Mouse (Mus musculus) kidney, postnatal 36 days (tissue): ENCODE results near the gene Nkain2.

ENCODE experiments used
- DNase-seq, 2 experiments: peaks; one replicate each; pipeline ENCODE4 v3.0.0; 2021 to 2022; ENCODE audit warnings: mixed read lengths in 2 of 2

The Nkain2 gene

DNA sequence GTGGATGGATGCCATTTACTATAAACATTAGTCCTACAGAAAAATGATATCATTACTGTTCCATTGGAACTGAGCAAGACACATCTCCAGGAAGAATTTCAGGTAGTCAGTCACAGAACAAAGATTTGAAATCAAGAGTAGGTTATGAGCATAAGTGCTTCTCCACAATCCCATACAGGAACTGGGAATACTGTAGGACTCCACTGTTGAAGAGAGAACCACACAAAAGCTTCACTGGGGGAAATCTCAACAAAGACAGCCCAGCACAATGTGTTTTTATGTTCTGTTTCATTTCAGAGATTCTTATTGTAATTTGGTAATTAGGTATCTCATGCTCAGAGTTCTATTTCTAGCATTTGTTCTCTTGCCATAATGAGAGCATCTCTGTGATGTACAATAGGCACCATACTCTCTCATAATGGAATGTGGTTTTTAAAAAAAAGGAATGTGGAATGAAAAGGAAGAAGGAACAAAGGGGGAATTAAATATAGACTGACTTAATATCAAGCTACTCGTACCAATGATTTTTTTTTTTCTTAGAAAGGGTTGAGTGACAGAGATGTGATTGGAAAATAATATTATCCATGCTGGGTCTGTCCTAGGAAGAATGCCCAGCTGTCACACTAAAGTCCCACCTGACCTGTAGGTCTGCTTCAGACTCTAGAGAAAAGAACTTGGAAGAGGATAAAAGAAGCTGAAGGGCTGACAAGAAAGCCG is 313.5 kb downstream of the Nkain2 start:
- DNase-seq = no peak

DNA sequence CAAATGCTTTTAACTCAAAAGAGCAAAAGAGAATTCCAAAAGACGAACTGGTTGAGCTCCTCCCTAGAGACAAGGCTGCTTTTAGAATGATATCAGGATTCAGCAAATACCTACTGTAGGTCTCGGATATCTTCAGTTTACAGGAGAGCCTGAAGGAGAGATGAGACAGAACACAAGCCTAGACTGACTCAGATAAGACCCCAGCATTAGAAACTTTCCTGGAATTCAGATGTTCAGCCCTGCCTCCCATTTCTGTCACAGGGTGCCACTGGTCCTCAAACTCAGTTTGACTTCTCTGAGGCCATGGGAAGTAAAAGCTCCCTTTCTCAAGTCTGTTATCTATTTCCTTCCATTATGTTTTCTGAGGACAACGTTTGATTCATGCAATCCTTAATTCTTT is 332.6 kb downstream of the Nkain2 start:
- DNase-seq = no peak

DNA sequence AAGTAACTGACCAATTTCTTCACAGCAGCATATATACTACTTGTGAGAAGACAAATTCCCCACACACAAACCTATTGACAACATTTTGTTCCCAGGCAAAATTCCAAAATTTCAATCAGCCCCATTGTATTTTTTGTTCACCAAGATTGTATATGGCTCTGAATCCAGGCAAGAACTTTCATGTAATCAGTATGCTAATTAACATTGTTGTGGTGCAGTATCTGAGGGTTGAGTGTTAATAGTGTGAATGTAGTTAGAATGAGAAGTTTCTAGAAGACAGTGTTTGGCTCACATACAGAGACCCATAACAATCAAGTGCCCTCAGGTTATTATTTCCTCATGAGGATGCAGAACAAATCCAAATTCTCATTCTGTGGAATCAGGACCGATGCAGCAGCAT is 354.2 kb downstream of the Nkain2 start:
- DNase-seq = no peak

DNA sequence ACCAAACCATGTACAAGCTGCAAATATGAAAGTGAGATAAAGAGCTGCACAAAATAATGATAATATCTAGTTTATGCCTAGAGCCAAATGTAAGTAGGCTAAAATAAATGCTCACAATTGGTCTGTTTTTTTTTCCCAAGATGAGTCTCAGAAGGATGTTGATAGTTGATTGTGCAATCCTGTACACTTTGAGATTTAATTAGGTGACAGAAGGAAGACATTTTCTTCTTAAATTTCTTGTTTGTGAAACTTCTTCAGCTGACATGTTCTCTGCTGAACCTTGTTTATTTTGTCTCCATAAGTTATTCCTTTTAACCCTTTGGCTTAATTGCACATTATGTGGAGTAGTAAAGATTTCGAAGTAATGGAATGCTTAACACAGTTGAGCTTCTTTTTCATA is 379.4 kb downstream of the Nkain2 start:
- DNase-seq = no peak

DNA sequence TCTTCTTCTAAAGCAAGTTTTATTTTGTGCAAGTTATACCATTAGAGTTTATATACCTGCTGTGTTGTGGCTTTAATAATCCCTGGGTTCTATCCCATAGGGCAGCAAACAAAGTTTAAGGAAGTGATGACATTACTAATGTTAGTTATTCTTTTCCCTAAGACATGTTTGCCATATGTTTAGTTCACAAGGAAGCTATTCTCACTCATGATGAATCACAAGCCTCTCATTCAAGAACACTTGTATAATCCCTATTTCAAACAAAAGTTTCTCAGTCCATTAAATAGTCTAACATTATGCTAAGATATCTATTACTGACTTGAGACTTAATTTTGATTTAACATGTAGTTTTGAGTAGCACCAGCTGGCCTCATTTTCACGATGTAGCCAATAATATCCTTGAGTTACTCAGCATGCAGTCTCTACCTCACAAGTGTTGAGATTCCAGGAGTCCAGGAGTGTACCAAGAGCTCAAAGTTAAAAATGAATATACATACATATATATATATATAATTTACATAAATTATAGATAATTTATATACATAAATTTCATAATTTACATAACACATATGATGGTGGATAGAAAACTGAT is 395.6 kb downstream of the Nkain2 start:
- no peak for DNase-seq

DNA sequence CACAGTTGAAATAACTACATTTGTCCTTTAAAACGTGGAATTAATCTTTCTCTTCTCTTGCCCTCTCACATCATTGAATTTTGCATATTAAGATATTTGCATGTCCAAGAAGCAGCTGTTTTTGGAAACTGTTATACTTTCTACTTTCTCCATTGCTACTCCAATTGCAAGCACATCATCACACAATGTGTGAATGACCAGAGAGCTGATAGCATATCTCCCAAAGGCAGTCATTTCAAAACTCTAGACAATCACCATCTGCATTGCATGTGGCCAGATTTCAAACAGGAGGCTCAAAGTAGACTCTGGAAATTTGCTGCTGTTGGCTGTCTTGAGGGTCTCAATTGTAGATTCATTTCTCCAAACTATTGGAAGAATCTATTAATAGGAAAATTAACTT is 396.7 kb downstream of the Nkain2 start:
- DNase-seq = no peak

DNA sequence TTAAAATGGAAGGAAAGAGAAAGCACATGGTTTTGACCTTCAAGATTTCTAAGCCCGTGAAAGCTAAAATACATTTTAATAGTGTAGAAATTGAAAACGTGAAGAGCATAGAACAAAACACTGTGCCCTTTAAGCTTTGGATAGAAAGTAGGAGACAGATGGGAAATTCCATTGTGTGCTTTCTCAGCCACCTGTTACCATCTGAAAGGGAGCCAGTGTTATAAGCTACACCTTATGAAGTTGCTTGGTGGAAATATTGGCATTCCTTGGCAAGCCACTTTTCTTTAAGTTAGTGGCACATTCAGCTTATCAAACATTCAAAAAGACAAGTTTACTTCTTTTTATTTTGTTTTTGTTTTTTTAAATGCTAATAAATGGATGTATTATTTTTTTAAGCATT is 427.5 kb downstream of the Nkain2 start:
- DNase-seq = no peak

DNA sequence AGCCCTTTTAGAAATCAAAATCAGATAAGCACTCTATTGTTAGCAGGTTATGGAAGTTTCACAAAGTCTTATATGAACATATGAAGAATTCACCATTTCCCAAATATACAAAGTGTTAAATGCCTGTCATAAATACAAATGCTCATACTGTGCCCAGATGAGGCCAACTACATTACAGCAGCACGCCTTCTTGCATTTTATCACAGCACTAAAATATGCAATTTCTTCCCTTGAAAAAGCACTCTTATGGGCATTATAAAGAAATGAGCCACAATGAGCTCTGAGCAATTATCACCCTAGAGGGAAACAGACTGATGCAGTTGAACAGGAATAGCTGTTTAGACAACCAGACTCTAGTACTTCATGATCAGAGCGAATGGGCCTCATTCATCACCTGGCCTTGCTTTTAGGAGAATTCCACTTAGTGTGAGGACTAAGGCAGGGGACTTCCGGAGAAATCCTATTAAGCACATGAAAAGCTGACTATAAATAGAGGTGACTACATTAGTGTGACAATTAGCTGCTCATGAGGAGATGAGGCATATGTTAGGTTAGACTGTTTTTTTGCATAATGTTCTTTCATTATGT is 450.2 kb downstream of the Nkain2 start:
- no peak for DNase-seq

DNA sequence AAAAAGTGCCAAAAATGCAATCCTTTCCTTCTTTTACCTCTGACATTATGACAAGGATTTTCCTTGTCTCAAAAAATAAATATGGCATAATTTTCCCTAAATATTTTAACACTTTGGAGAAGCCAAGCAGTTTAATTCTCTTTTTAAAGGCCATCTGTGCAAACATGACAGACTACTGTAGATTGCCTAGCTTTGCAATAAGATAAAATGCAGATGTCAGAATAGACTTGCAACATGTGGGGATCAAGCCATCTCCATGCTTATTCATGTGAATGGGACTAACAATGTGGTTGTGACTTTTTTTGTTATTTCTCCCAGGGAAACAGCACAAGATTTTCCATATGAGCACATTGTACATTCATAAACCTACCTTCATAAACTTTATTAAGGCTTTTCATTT is 476.0 kb downstream of the Nkain2 start:
- DNase-seq = no peak

DNA sequence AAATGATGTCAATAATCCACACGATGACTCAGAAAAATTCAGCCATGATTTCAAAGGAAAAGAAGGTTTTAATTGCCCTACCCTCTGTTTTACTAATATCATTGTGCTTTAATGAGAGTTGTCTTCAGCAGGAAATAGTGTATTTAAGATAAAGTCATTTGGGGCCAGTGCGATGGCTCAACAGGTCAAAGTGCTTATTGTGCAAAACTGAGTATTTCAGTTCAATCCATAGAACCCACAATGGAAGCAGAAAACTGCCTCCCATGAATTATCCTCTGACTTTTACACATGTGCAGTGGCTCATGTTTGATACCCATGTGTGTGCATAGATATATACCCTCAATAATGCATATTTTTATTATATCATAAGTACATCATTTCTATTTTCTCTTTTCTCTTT is 478.9 kb downstream of the Nkain2 start:
- DNase-seq = no peak

DNA sequence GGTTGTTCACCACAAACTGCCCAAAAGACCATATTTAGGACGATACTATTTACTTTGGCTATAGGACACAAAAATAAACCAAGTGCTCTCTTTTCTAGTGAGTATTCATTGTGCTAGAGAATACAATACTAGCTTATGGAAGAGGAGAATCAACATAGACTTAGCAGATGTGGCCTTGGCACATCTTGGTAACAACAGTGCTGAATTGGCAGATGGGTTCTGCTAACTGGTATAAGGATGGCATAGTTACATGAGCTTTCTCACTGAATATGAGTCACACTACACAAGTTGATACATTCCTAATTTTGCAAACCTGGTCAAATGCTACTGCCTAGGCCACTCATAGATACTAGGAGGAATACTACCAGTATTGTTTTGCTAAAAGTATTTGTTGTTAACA is 489.3 kb downstream of the Nkain2 start:
- DNase-seq = no peak

DNA sequence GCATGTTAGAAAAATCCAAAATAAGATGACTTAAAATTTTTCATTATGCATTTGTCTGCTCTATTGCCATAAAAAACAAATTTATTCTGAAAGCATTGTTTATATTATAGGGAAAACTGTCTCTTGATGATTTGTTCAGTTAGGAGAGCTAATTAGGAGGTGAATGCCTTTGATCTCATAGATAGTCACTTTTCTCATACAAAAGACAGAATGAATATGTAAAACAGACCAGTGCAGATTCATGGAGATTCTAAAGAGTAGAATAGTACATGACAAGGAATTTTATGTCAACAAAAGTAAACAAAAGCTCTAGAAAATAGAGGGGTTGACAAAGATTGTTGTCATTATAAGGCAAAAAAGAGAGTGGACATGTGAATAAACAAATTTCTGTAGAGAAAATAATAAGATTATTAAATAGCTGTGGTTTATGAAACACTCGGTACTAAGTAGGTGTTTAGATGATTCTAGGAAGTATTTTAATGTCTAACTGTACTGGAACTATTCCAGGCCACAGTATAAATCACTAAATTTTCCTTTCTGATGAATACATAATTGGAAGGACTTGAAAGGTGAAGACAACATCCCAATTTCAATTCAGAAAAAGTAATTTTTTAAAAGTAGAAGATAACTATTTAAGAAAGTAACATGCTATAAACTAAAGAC is 496.3 kb downstream of the Nkain2 start:
- DNase-seq = no peak

DNA sequence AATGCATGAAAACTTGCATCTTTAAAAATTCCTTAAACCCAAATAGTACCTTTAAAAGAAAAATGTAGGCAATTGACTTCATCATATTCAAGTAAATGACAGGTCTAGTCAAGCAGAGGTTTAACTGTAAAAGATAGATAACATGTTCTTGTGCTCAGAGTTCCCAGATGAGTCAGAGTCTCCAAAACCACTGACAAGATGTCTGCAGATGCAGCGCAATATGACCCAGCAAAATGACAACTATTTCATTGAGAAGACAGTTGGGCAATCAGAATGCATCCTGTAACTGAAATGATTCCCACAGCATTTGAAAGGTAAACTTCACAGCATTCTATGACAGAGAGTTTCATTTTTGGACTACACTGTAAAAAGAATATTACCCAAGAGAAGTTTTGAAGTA is 496.9 kb downstream of the Nkain2 start:
- DNase-seq = no peak

DNA sequence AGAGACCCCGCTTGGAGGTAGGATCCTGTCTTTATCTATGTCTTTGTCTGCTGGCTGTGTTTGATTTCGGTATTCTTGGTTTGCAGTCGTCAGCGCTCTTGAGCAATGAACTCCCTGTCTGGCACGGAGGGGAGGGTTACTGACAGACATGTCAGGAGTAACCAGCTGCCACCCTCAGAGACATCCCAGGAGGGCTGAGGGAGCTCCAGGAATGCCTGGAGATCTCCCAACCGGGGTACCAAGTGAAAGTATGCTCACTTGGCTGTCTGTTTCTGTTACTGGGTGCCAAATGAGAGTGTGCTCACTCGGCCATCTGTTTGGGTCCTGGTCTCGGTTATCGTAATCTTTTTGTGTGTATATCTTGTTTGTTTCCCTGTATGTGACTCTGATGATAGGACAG is 577.5 kb downstream of the Nkain2 start:
- DNase-seq = no peak

DNA sequence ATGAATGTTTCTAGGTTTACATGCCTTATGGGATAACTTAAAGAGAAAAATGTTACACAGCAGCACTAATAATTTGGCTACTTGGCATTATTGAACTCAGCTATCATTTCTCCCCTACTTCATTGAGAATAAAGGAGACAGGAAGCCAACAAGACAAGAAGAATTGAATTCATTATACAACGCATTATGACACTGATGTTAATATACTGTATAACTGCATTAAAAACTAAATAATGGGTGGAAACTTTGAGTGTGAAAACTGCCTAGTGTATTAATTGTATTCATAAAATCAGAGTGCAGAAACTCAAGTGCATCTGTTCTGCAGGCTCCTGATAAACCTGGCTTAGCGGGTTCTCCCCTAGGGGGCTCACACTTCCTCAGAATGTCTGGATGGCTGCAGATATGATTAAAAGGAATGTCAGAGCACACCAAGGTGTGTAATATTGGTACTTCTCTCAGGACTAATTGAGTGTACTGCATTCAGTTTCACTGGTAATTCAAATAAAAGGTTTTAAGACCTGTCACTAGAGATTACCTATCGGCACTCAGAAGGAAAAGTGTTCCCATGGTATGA is 589.2 kb downstream of the Nkain2 start:
- no peak for DNase-seq

DNA sequence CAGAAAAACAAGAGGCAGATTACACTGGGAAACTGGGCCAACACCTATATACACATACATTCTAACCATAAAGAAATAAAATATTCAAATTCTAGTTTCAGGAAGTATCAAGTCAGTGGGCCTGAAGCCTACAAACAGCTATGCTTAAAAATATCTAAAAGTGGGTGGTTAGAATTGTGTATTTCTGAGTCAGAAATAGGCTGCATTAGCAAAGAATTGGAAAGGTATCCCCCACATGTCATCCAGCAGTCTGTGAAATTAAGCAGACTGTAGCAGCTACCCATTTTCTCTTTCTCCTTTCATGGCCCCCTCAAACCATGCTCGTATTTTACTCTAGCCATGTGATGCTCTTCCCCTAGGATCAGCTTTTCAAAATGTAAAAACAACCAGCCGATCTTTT is 599.8 kb downstream of the Nkain2 start:
- DNase-seq = no peak

DNA sequence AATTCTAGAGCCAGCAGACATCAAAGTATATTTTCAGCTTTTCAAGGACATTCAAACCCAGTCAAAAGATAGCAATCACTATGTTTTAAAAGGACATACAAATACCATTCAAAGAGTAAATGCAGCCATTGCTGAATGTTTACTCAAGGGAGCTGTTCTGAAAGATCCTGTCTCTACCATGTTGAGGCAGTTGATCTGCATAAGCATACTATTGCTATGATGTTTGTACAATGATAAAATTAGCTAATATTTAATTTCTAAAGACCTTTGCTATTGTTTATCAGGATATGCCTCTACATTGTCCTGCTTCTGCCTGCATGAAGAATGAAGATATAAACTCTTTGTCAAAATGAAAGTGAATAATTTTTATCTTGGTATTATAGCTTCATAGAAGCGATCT is 606.6 kb downstream of the Nkain2 start:
- DNase-seq = no peak

DNA sequence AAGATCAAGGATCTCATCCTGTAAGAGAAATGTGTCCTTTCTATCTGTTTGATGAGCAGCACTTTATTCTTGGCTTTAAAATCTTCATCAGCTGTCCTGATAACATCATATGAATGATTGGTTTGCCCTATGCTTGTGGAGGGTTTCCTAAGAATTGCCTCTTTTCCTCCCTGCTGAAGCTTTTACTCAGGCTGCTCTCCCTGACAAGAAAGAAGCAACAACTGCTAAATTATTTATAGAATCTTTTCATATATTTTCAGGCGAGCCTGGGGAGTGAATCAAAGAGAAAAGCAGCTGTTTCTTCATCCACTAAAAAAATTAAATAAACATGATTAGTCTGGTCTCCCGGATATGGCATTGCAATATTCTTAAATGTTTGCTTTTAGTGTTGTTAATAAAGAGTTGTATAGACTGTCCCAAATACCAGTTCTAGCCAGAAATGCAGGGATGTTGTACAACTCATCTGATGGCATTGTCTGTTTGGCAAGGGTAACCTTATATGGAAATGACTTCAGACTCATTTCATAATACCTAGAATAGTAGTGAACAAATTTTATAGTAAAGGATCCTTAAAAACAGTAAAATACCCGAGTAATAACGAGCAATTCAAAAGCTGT is 646.9 kb downstream of the Nkain2 start:
- no peak for DNase-seq

DNA sequence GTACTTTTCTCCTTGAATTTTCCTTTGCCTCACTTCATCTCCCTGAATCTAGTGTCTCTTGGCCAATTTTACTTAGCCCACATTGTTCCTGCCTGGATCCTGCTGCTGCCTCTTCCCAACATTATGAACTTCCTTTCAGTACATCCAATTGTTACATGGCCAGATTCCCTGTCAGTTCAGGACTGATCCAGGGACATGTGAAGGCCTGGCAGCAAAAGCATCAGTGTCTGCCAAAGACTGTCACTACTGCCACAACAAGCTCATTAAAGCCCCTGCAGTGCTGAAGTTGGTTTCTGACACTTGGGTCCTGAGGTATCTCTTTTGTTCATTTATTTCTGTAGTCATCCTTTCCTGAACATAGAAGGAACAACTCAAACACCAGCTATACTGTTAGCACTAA is 649.1 kb downstream of the Nkain2 start:
- no peak for DNase-seq

DNA sequence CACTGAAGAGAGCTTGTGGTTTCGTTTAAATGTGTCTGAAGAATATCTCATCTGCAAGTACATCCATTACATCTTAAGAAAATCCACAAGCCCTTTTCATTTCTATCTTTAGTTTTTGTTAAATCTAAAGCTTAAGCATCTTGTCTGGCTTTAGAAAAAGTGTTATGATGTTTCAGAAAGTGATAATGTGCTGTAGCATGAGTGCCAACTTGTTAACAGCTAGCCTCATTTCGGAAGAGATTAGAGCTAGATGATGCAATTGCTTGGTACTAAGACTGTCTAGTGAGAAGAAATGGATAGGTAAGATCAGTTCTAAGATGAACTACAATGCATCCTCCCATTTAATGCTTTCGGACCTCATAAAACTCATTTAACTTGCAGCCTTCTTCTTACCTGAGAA is 707.3 kb downstream of the Nkain2 start:
- no peak for DNase-seq

DNA sequence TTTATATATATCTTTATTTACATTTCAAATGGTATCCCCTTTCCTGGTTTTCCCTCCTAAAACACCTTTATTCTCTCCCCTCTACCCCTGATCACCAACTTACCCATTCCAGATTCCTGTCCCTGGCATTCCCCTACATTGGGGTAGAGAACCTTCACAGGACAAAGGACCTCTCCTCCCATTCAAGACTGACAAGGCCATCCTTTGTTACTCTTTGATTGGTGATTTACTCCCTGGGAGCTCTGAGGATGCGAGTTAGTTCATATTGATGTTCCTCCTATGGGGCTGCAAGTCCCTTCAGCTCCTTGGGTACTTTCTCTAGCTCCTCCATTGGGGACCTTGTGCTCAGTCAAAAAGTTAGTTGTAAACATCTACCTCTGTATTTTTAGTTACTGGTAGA is 798.9 kb downstream of the Nkain2 start:
- DNase-seq = no peak

DNA sequence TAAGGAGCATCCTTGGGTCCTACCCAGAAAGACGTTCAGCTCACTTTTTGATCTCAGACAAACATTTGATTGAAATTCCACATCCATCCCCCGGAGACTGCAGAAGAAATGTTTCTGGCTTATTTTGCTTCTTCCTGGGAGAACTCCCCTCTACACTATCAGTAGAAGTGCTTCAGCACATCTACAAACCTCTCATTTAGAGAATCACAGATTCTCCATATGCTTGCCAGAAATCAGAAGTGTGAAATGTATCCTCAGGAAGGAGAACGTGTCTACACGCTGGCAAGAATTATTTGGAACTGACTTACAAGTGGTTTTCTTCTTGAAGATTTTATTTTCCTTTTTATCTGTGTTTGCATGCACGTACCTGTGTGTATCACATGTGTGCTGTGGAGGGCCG is 829.9 kb downstream of the Nkain2 start:
- no peak for DNase-seq

DNA sequence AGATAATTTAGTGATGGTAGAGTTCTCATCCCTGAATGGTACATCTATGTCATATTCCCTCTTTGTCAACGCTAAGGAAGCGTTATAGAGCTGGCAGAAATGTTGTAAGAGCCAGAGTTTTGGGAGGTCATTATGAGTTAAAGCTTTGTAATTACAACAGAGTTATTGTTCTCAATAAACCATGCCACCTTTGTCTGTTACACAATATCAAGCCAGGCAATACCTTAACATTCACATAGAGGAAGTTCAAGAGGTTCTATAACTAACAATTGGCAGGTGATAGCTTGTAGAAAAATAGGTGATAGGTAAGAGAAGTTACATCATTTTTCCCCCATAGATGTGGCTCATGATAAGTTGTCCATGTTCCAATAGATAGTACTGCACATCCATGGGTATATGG is 832.0 kb downstream of the Nkain2 start:
- DNase-seq = no peak
